Mouse (Mus musculus) gastrocnemius, postnatal 36 days (tissue): ENCODE data around the gene Rhd. TPM values are rescaled to one million over a fixed set of nuclear protein-coding genes. Genes with fewer than 3 reads are reported as not detected.

Source experiments
- DNase-seq, 2 experiments: peaks; one replicate each; pipeline ENCODE4 v3.0.0; 2022
- intact Hi-C: fragments of 180-260 bp; cut with DNase I; formaldehyde crosslinking; loops from one replicate; pipeline ENCODE4 v1.15.1; 2025
- total RNA-seq, 2 experiments: library from RNA; stranded (reverse); gene quantifications; 2 replicates each; pipeline ENCODE4 v1.2.3; 2021

Gene Rhd
- total RNA-seq, 2 experiments from 2014 or later: not detected

DNA sequence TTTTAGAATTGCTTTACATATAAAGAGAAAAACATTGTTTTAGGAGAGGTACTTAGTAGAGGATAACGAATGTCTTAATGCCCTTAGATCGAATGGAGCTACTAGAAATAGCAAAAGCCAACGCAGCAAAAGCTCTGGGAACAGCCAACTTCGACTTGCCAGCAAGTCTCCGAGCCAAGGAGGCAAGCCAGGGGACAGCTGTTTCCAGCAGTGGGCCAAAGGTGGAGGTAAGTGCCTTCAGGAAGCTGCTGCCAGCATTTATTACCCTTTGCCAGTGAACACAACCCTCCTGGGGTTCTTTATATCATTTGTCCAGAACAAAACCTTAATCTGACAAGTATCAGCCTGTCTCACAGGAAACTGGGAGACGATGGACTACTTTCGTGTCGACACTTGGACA is 60.9 kb downstream of the Rhd start:
- DNase-seq: peak; percentile 53 to 62
- intact Hi-C loops: no loop called here

DNA sequence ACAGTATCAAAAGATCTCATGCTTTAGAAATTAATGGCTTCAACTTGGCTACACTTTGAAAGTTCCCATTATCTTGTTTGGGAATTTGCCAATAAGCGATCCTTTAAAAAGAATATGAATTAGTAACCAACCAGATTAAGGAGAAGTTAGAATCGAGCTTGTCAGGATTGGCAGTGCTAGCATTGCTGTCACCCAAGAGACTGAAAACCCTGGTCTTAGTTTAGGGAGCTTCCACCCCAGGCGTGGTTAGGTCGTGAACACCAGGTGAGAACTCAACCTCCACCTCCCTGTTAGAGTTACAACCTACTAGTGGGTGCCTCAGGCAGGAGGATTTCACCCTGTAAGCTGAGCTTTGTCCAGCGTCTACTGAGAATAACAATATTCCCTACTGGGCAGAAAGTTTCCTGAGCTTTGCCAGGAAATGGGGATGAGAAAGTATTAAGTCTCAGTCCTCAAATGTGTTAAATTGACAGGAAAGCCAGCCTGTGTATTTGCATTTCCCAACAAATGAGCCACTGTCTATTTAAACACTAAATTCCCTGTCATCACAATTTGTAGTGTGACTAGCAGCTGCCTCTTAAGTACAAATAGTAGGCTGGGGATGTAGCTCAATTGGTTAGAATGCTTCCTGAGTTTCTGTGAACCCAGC is 63.6 kb downstream of the Rhd start:
- no peak for DNase-seq
- intact Hi-C loops: no loop called here

DNA sequence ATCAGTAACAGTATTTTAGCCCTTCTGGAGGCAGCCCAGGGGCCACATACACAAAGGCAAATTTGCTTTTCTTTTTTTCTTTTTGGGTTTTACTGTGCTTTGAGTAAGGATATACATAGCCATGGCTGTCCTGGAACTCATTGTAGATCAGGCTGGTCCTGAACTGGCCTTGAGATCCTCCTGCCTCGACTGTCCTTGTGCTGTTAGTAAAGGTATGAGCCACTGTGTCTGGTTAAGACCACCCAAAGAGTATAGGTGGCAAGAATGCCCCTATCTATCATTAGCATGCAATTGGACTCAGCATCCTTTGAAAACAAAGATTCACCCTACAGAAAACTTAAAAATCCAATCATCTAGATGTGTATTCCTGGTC is 64.1 kb downstream of the Rhd start:
- intact Hi-C loops: no loop called here
- DNase-seq: no peak

DNA sequence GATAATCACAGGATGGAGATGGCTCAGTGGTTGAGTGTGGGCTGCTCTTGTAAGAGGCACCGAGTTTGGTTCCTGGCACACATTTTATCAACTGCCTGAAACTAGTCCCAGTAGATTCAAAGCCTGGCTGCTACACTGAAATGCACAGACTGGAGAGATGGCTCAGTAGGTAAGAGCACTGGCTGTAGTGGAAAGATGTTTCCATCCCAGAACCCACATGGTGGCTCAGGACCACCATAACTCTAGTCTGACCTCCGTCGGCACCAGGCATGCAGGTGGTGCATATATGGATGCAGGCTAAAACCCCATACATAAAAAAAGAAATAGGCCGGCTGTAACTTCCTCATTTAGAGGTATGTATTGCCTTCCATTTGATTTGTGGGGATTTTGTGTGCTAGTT is 65.2 kb downstream of the Rhd start:
- intact Hi-C loops: no loop called here
- no peak for DNase-seq

DNA sequence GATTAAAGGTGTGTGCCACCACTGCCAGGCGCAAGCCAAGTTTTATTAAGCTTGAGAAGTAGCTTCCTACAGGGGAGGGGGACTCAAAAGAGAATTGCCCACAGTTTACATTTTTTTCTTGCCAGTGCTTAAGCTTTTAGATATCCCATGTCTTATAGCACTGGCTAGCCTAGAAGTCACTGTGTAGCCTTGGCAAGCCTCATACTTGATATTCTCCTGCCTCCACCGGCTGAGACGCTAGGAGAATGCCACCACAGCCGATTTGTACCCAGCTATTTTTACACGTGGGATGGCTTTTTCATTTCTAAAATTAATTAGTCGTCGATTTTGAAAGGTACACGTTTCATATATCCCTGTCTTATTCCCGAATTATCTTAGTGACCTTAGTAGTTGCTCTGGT is 65.9 kb downstream of the Rhd start:
- intact Hi-C loops: no loop called here

DNA sequence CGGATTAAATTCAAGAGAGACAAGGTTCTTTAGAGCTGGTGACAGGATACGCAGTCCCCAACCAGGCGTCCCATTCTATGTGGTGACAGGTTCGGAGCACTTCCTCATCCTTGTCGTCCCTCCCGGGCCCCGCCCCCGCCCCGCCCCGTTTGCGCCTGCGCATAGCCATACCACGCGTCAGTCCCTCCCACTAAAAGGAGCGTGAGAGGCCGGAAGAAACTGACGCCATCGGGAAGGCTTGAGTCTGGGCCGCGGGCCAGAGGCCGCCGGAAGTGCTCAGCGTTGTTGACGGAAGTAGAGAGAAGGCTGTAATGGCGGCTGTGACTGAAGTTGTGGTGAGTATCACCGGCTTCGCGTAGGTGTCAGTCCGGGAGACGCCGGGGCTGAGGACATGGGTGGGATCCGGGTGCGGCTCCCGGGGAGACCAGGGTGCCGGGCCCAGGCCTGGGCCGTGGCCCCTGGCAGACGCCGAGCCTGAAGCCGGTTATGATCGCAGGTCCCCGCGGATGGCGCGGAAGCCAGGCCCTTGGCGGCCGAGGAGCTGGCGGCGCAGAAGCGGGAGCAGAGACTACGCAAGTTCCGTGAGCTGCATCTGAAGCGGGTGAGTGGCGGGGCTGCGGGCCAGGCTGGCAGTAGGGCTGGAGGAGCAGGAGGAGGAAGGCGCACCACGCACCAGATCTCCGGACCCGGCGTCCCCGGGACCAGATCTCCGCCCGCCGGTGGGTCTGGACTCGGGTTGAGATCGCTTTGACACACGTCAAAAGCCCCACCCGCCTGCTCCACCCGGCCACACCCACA is 66.5 kb downstream of the Rhd start, which contains the start of gene Syf2:
Syf2 (plus strand) TSS at position 215 of the 798 bp plus-strand sequence.
- peak; percentile 94 to 96 for DNase-seq
- intact Hi-C loops: no loop called here

More for the DNA sequence above, 65.9 kb downstream of the Rhd start:
- DNase-seq: no peak

DNA sequence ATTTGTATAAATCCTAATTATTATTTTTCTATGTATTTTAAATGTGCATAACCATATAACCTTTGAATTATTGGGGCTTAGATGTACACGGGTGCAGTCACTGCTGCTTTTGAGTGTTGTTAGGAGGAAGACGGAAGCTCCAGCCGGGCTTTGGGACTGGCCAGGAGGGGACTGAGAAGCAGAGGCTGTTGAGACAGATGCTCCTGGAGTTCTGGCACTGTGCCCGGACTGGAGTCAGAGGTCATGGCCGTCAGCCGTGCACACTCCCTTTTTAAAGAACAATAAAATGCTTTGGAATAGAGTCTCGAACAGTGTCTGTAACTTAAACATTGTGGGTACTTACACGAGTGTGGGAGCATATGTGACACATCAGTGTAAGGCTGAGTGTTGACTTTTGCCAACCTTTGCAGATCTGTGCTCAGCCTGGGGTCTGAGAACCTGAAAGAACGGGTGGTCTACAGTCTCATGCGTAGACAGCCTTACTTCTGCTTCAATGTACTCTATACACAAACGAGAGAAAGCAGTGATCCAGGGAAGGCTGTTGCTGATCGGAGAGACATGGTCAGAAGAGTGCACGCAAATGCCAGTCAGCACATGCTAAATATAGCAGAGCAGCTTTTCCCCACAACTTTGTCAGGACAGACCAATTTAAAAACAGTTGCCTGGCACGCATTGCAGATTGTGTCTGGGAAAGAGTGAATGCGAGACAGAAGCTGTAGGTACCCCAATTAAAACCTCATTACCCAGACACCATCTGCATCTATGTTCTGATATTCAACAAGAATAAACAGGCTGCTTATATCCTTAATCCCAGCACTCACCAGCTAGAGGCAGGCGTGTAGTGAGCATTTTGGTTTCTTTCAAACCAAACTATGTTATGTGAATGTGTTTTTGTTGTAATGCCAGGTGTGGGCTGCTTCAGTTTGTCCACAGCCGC is 73.2 kb downstream of the Rhd start:
- intact Hi-C loops: no loop called here
- no peak for DNase-seq

DNA sequence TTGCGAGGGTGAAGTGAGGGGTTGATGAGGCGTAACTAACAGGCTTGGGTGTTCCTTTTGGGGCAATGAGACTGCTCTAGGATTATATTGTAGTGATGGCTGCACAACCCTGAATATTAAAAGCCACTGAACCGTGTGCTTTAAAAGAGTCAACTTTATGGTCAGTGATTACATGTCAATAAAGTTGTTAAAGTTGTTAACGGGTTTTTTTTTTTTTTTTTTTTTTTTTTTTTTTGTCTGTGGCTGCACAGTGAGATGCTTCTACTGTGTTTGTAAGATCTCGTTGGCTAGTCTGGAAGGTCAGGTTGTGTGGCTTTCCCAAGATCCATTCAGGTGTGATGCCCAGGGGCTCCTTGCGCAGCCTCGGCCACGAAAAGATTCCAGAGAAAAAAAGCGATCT is 75.6 kb downstream of the Rhd start:
- intact Hi-C loops: loop anchor here (10.0 kb wide), 1 partner anchor 385 kb away; no protein-coding TSS in a partner anchor
- no peak for DNase-seq

DNA sequence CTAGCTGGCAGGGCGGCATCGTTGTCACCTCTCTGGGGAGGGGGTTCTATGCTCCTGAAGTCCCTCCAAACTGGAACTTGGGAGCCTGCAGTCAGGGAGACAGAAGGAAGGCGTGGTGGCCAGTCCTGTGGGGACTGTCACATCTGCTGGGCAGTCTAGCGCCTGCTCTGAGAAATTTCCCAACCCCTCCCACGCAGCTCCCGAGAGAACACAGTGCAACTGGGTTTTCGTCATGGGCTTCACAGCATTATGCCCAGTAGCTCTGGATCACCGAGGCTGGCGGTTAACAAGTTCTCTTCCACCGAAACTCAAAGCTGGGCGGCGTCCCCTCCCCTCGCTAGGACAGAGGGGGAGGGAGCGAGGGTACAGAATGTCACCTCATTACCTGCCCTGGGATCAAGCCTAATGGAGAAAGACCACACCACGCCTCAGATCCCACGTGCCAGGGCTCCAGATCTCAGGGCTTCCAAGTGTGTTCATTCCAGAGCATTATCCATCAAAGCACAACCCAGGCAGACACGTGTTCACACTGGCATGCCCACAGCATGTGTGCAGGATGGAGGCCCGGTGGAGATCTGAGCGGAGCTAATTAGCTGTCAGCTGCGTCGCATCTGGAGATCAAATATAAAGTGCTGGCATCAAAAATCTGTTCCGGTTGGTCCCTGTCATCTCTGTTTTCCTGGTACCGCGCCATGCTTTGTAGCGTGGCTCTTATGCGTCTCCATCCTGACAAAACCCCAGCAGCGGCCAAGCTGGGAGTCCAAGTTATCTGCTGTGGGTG is 79.6 kb downstream of the Rhd start:
- intact Hi-C loops: loop anchor here (10.0 kb wide), 1 partner anchor 381 kb away; no protein-coding TSS in a partner anchor

More for the DNA sequence above, 79.6 kb downstream of the Rhd start:
- no peak for DNase-seq

Other genes starting within 250 kb of the Rhd start
- 1 to 10 TPM; 3.1 to 3.8 TPM for gene Man1c1, start 160.2 kb upstream of the Rhd start, total RNA-seq
- 1 to 10 TPM; 4.0 to 6.1 TPM for gene Ldlrap1, start 96.5 kb upstream of the Rhd start, total RNA-seq
- gene Maco1, start 11.2 kb upstream of the Rhd start, total RNA-seq: 10 to 100 TPM; 15.0 to 17.0 TPM
- 10 to 100 TPM; 28.0 to 28.9 TPM for gene Tmem50a, start 50.5 kb downstream of the Rhd start, total RNA-seq
- 100 to 1,000 TPM; 146 to 182 TPM for gene Rsrp1, start 59.1 kb downstream of the Rhd start, total RNA-seq
- 10 to 100 TPM; 31.4 to 39.2 TPM for gene Syf2, start 66.4 kb downstream of the Rhd start, total RNA-seq